Mouse (Mus musculus) hindbrain, embryonic 16.5 days (tissue): ENCODE measurements at regions not wholly inside any gene's neighbourhood (a gene's known extent, or its start where the extent isn't known, plus 50 kb on each side); places are given as distances from the start of the nearest gene placed in this dataset.

Experiments
- ATAC-seq: fragments of 200-750 bp; cut with Nextera tagmentation; 2 replicates; pipeline ENCODE4 v1.8.0; 2017; ENCODE audit warnings: moderate TSS enrichment, moderate library complexity
- H3K27ac ChIP-seq: fragments of 300-500 bp; sonication (generic); 2 replicates; pipeline ENCODE4 v1.5.1; 2014; ENCODE audit warnings: low read depth, mild to moderate bottlenecking, control low read depth, low read length, moderate library complexity
- H3K27me3 ChIP-seq: fragments of 300-500 bp; sonication (generic); replicated peaks from 2 replicates; pipeline ENCODE4 v1.6.1; 2014; ENCODE audit warnings: low read length; ENCODE audit not compliant: control insufficient read depth, insufficient read depth
- H3K36me3 ChIP-seq: fragments of 300-500 bp; sonication (generic); 2 replicates; pipeline ENCODE4 v1.6.1; 2014; ENCODE audit warnings: mild to moderate bottlenecking, low read length, moderate library complexity, mixed read lengths; ENCODE audit not compliant: control insufficient read depth, insufficient read depth
- H3K4me1 ChIP-seq: fragments of 300-500 bp; sonication (generic); 2 replicates; pipeline ENCODE4 v1.6.1; 2014; ENCODE audit warnings: low read depth, low read length; ENCODE audit not compliant: control insufficient read depth, insufficient read depth
- H3K4me2 ChIP-seq: fragments of 300-500 bp; sonication (generic); 2 replicates; pipeline ENCODE4 v1.6.1; 2014; ENCODE audit warnings: mild to moderate bottlenecking, low read length, control low read depth, moderate library complexity
- H3K4me3 ChIP-seq: fragments of 300-500 bp; sonication (generic); 2 replicates; pipeline ENCODE4 v1.5.1; 2014; ENCODE audit warnings: mild to moderate bottlenecking, low read length, control low read depth, moderate library complexity
- H3K9ac ChIP-seq: fragments of 300-500 bp; sonication (generic); 2 replicates; pipeline ENCODE4 v1.6.1; 2014; ENCODE audit warnings: low read depth, mild to moderate bottlenecking, control low read depth, low read length, moderate library complexity
- H3K9me3 ChIP-seq: fragments of 300-500 bp; sonication (generic); 2 replicates; pipeline ENCODE4 v1.6.1; 2014; ENCODE audit warnings: mild to moderate bottlenecking, low read length, moderate library complexity; ENCODE audit not compliant: control insufficient read depth
- WGBS: fragments of 180-500 bp; shearing (Covaris S2); extraction: QIAGEN DNeasy Blood & Tissue Kit; methylation state at CpG from one replicate; pipeline ENCODE4 v1.1.7; 2014; 5-methylcytosine and 5-hydroxymethylcytosine counted together

DNA sequence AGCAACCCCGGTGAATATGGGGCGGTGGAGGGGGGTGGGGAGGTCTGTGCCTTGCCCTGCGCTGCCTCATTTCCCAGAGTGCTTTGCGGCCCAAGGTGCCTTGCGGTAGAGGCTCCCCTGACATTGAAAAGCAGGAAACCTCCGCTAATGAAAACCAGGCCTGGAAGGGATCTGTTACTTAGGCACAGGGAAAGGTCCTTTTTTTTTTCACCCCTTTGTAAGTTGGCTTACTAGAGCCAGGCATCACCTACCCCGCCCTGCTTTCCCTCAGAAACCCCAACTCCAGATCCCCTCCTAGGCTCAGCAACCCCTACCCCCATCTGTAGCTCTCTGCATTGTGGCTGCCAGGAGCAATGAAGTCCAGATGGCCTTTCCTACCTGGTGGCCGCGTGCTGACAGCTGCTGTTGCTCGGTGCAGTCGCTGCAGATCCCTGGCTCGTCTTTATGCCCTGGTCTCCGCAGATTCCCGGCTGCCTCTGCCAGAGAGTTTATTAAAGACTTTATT, 353.4 kb downstream of the Ptpru start:
- no peaks in the 10 kb centered on the region for H3K27me3 ChIP-seq
- H3K9me3 ChIP-seq = no peaks in the 10 kb centered on the region
- peaks cover 27% of the 10 kb centered on the region for H3K4me1 ChIP-seq
- no peaks in the 10 kb centered on the region for H3K36me3 ChIP-seq
- H3K4me2 ChIP-seq = peak overlapping the region; percentile 8; the same call in 1 of the 2 replicates
- peak overlapping the region; percentile 68 for H3K27ac ChIP-seq
- no peak overlapping the region for H3K4me3 ChIP-seq
- 32% methylated on average over 14 of the region's 14 CpGs for WGBS
- H3K9ac ChIP-seq = 0 out of 2 replicates have a peak overlapping the region, but pooled peaks have one; percentile 4
- peak; percentile 32; the same call in 1 of the 2 replicates for ATAC-seq

DNA sequence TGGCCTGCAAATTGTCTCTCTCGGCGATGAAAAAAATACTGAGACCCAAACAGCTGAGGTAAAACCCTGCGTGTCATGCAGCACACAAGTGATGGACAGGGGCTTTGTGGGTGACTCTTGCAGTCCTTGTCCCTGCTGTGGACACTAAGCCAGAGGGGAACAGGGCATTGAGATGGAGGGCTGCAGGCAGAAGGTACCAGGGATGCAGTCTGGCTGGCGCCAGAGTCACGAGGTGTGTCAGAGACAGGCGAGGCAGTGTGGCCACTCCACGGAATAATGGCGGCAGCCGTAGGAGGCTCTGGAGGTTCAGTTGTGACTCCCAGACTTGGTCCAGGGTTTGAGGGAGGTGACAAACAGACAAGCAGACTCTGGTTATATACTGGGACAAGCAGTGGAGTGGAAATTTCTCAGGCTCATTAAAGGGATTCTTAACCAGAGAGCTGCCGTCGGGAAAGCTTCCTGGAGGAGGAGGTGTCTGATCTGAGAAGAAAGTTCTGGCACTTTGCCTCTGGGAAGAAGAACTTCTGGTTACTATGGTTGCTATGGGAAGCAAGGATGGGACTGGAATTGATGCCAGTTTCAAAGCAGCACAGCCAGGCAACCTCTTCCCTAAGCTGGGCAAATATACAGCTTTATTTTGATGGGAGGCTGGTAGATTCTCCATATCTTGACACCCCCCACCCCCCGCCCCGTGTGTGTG, 352.8 kb downstream of the Ptpru start:
- Histone ChIP-seq H3K9me3 (no peaks in the 10 kb centered on the region), H3K4me3 (no peak overlapping the region), H3K27me3 (no peaks in the 10 kb centered on the region), H3K4me2 (no peak overlapping the region; the same call in 1 of the 2 replicates), H3K4me1 (peaks cover 27% of the 10 kb centered on the region), H3K27ac (peak overlapping the region; percentile 68), H3K36me3 (no peaks in the 10 kb centered on the region), H3K9ac (no peak overlapping the region)
- ATAC-seq = no peak
- 57% methylated on average over 13 of the region's 13 CpGs for WGBS

DNA sequence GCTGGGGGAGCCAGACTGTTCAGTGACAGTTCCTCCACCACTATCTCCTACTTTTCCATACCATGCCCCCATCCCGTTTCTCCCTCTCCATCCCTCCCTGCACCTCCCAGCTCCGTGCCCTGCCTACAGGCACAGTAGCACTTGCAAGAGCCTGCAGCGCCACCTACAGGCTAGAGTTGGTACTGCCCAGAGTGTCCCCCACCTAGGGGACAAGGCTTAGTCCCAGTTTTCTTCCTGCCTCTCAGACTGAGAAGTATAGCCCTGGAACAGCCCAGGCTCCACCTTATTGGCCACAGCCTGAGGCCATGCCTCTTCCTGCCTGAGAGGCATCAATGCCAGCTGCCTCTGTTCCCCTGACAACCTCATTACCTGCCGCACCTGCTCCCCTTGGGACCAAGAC, 351.3 kb downstream of the Ptpru start:
- no peaks in the 10 kb centered on the region for H3K9me3 ChIP-seq
- no peaks in the 10 kb centered on the region for H3K36me3 ChIP-seq
- H3K4me3 ChIP-seq = no peak overlapping the region
- no peak overlapping the region for H3K4me2 ChIP-seq
- no peaks in the 10 kb centered on the region for H3K27me3 ChIP-seq
- H3K4me1 ChIP-seq = peaks cover 27% of the 10 kb centered on the region
- H3K9ac ChIP-seq = no peak overlapping the region
- 16% methylated on average over 3 of the region's 4 CpGs for WGBS
- no peak overlapping the region for H3K27ac ChIP-seq
- peak; percentile 61 for ATAC-seq

DNA sequence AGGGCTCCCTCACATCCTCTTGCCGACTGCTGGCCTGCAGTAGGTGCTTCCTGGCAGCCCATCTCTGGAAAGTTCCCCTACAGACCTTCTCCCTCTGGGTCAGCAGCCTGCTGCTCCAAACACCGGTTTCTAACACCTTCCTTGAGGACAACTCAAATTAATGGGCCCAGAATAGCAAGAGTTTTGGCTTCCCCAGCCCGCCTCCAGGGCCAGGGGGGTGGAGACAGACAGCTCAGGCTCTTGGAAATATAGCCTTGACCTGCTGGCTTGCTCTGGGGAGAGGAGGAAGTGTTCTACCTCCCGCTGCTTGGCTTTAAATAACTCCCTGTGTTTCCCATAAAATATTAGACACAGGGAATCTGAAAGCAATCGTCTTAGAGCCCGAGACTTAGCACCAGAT, 349.8 kb downstream of the Ptpru start:
- H3K4me1 ChIP-seq = peaks cover 24% of the 10 kb centered on the region
- no peaks in the 10 kb centered on the region for H3K27me3 ChIP-seq
- H3K9ac ChIP-seq = no peak overlapping the region
- H3K4me3 ChIP-seq = no peak overlapping the region
- no peak overlapping the region for H3K27ac ChIP-seq
- H3K9me3 ChIP-seq = no peaks in the 10 kb centered on the region
- no peak overlapping the region for H3K4me2 ChIP-seq
- H3K36me3 ChIP-seq = no peaks in the 10 kb centered on the region
- ATAC-seq = no peak
- WGBS = 53% methylated on average over 6 of the region's 6 CpGs

DNA sequence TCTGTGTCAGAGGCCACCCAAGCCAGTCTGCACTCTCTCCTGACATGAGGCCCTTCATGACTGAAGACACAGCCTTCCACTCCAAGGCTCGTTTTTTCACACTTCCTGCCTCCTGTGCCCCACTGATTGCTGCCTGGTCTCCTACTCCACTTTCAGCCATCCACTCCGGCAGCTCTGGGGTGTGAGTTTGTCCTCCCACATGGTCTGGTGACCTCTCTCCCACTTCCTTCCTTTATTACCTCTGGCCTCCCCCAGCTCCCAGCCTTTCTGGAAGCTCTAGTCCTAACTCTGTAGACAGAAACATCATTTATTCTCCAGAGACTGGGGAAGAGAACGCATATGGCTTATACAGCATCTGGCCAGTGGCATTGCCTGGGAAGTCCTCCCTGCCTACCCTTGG, 349.0 kb downstream of the Ptpru start:
- Histone ChIP-seq H3K27me3 (no peaks in the 10 kb centered on the region), H3K9me3 (no peaks in the 10 kb centered on the region), H3K27ac (no peak overlapping the region), H3K4me3 (no peak overlapping the region), H3K4me1 (peaks cover 24% of the 10 kb centered on the region), H3K9ac (no peak overlapping the region), H3K4me2 (no peak overlapping the region), H3K36me3 (no peaks in the 10 kb centered on the region)
- WGBS = 54% methylated on average over 3 of the region's 3 CpGs
- no peak for ATAC-seq

DNA sequence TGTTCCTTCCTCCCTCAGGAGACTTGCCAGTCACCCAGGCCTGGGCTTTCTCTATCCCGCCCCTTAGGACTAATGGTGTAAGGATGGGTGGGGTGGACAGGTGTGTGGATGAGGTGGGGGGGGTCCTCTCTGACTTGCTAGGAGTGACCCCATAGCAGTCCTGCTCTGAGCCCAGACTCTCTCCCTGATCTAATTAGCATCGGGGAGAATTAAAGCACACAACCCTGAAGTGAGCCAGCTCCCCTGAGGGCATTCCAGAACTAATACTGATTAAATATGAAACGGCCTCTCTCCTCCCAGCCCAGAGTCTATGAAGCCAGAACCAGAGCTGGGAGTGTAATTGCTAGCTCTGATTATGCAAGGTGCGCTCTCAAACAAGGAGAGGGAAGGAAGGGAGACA, 346.1 kb downstream of the Ptpru start:
- no peak overlapping the region for H3K4me2 ChIP-seq
- H3K36me3 ChIP-seq = no peaks in the 10 kb centered on the region
- H3K4me1 ChIP-seq = peaks cover 22% of the 10 kb centered on the region
- 38% methylated on average over 4 of the region's 4 CpGs for WGBS
- no peak overlapping the region for H3K27ac ChIP-seq
- no peak overlapping the region for H3K4me3 ChIP-seq
- no peak overlapping the region for H3K9ac ChIP-seq
- H3K9me3 ChIP-seq = no peaks in the 10 kb centered on the region
- 0 out of 2 replicates have a peak, but pooled peaks have one; percentile 27 for ATAC-seq
- H3K27me3 ChIP-seq = no peaks in the 10 kb centered on the region

DNA sequence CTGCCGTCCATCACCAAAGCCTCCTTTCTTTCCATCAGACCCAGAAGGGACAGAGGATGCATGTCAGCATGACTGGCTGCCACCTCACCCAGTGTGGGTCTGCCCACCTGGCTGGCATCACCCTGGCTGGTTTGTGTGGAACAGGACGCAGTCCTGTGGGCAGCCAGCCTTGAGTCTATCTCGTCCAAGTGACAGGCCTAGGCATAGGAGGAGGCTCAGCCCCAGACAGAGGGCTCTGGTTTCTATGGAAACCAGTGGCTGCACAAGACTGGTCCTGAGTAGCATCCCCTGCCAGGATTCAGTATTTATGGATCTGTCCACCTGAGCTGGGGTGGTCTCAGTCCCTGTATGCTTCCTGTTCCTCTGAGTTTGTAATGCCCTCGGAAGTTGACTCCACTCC, 344.4 kb downstream of the Ptpru start:
- WGBS = 44% methylated on average over 4 of the region's 4 CpGs
- no peak overlapping the region for H3K27ac ChIP-seq
- H3K4me1 ChIP-seq = peaks cover 22% of the 10 kb centered on the region
- H3K4me3 ChIP-seq = no peak overlapping the region
- H3K4me2 ChIP-seq = no peak overlapping the region
- no peak overlapping the region for H3K9ac ChIP-seq
- H3K9me3 ChIP-seq = no peaks in the 10 kb centered on the region
- no peaks in the 10 kb centered on the region for H3K36me3 ChIP-seq
- H3K27me3 ChIP-seq = no peaks in the 10 kb centered on the region
- ATAC-seq = peak; percentile 78

DNA sequence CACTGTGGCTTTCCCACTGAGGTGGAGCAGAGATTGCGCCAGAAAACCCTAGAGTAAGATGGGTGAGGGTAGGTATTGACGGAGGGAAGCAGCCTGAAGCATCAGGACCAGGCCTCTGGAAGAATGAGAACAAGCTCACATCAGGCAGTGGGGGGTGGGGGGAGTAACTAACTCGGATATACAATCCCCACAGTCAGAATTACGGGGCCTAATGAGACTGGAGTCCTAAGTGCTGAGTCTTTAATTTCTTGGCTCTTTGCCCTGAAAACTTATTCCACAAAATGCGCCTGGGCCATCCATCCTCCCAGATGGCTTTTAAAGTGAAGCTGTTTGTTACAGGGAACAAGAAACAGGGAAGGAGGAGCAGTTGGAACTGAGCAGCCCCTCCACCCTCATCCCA, 341.2 kb downstream of the Ptpru start:
- no peaks in the 10 kb centered on the region for H3K36me3 ChIP-seq
- no peak overlapping the region for H3K27ac ChIP-seq
- WGBS = 49% methylated on average over 5 of the region's 5 CpGs
- no peaks in the 10 kb centered on the region for H3K9me3 ChIP-seq
- ATAC-seq = no peak
- H3K4me2 ChIP-seq = no peak overlapping the region
- no peak overlapping the region; the same call in 1 of the 2 replicates for H3K9ac ChIP-seq
- H3K4me3 ChIP-seq = no peak overlapping the region
- no peaks in the 10 kb centered on the region for H3K27me3 ChIP-seq
- peaks cover 22% of the 10 kb centered on the region for H3K4me1 ChIP-seq

DNA sequence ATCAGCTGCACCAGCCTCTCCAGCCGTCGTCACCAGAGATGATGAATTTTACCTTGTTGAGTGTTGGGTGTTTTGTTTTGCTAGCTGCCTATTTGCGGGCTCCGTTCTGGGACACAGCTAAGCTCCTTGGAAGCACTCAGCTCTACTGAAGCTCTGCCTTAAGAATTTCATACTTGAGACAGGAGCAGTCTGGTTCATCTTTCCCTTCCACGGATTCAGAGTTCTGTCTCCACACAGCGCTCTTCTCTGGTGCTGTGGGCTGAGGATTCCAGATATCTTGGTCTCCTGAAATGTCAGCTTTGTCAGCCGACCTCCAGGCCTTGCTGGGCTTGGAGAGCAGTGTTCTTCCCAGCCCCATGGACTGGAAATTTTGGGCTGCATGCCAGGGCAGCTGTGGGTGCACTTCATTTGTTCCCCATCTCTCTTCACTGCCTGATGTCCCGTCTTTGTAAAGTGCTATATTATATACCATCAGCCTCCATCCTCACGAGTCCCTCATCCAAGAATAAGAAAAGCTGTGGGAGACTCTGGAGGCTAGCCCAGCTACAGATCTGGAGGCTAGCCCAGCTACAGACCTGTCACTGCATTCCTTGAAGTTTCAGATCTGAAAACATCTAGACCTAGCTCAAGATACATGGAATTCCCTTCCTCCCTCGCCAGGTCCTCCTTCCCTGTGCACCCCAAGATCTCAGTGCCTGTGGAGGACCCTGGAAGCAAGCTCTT, 337.0 kb downstream of the Ptpru start:
- peaks cover 9% of the 10 kb centered on the region for H3K4me1 ChIP-seq
- 82% methylated on average over 10 of the region's 10 CpGs for WGBS

More for the DNA sequence above, 337.0 kb downstream of the Ptpru start:
- no peak for ATAC-seq
- Histone ChIP-seq H3K36me3 (no peaks in the 10 kb centered on the region), H3K9me3 (no peaks in the 10 kb centered on the region), H3K27me3 (no peaks in the 10 kb centered on the region), H3K4me2 (no peak overlapping the region), H3K27ac (no peak overlapping the region), H3K9ac (no peak overlapping the region), H3K4me3 (no peak overlapping the region)
